Mouse (Mus musculus) stomach, postnatal 0 days (tissue): ENCODE results near the gene Crybg1. TPM values are rescaled to one million over a fixed set of nuclear protein-coding genes. Genes with fewer than 3 reads are reported as not detected.

ENCODE experiments used
- ATAC-seq: fragments of 200-750 bp; cut with Nextera tagmentation; 2 replicates; pipeline ENCODE4 v1.8.0; 2017; ENCODE audit not compliant: low FRiP score, low TSS enrichment
- DNase-seq: peaks from one replicate; pipeline ENCODE4 v3.0.0-alpha.2; 2016; ENCODE audit warnings: low spot score
- H3K27ac ChIP-seq: fragments of 300-500 bp; sonication (generic); replicated peaks from 2 replicates; pipeline ENCODE4 v1.5.1; 2014; ENCODE audit warnings: mild to moderate bottlenecking, control low read depth
- H3K27me3 ChIP-seq: fragments of 300-500 bp; sonication (generic); 2 replicates; pipeline ENCODE4 v1.6.1; 2014; ENCODE audit warnings: low read length; ENCODE audit not compliant: control insufficient read depth, insufficient read depth
- H3K36me3 ChIP-seq: fragments of 300-500 bp; sonication (generic); 2 replicates; pipeline ENCODE4 v1.6.1; 2014; ENCODE audit warnings: low read length, mixed read lengths; ENCODE audit not compliant: control insufficient read depth, insufficient read depth
- H3K4me1 ChIP-seq: fragments of 300-500 bp; sonication (generic); replicated peaks from 2 replicates; pipeline ENCODE4 v1.6.1; 2014; ENCODE audit warnings: antibody characterized with exemption; ENCODE audit not compliant: control insufficient read depth, insufficient read depth
- H3K4me2 ChIP-seq: fragments of 300-500 bp; sonication (generic); replicated peaks from 2 replicates; pipeline ENCODE4 v1.6.1; 2014; ENCODE audit warnings: low read depth, mild to moderate bottlenecking, control low read depth, moderate library complexity
- H3K4me3 ChIP-seq: fragments of 300-500 bp; sonication (generic); 2 replicates; pipeline ENCODE4 v1.5.1; 2014; ENCODE audit warnings: low read depth, low read length, control low read depth
- H3K9ac ChIP-seq: fragments of 300-500 bp; sonication (generic); 2 replicates; pipeline ENCODE4 v1.6.1; 2014; ENCODE audit warnings: mild to moderate bottlenecking, low read length, control low read depth, mixed read lengths
- H3K9me3 ChIP-seq: fragments of 300-500 bp; sonication (generic); 2 replicates; pipeline ENCODE4 v1.6.1; 2016; ENCODE audit warnings: low read length; ENCODE audit not compliant: control insufficient read depth
- CTCF ChIP-seq: IDR thresholded peaks from 2 replicates; pipeline ENCODE4 v1.5.1; 2016; ENCODE audit warnings: antibody characterized with exemption, low read depth, mild to moderate bottlenecking, moderate library complexity
- EP300 ChIP-seq: optimal IDR thresholded peaks from 2 replicates; pipeline ENCODE3; 2016; ENCODE audit warnings: antibody characterized with exemption
- WGBS: fragments of 180-500 bp; shearing (Covaris S2); extraction: QIAGEN DNeasy Blood & Tissue Kit; methylation state at CpG from one replicate; pipeline ENCODE4 v1.1.7; 2014; 5-methylcytosine and 5-hydroxymethylcytosine counted together
- polyA plus RNA-seq: library from polyadenylated mRNA; unstranded; fragments of >200 nt; fragmentation: Nextera tagmentation; extraction: Ambion mirVana; gene quantifications from 2 replicates; pipeline ENCODE4 v1.2.1, GENCODE M21; 2015

Crybg1 gene
- polyA plus RNA-seq, 1 experiment from 2014 or later: 9.0 TPM

- Histone ChIP-seq H3K27me3 (no peaks in the 10 kb centered on the region), H3K36me3 (no peaks in the 10 kb centered on the region), H3K9me3 (no peaks in the 10 kb centered on the region), H3K4me3 (no peak overlapping the region), H3K9ac (no peak overlapping the region), H3K27ac (no peak overlapping the region; the same call in 1 of the 2 replicates), H3K4me2 (no peak overlapping the region), H3K4me1 (no peaks in the 10 kb centered on the region)
- ATAC-seq (no peak), DNase-seq (no peak)
- WGBS: 47% methylated on average over 13 of the region's 13 CpGs
- TF ChIP-seq EP300: no peak
- TF ChIP-seq CTCF: no peak
These were observed 10.4 kb downstream of the Crybg1 start for GRCm38 (mm10) chr10:44138137-44138855.

- 83% methylated on average over 5 of the region's 5 CpGs for whole genome bisulfite sequencing
- TF ChIP-seq CTCF (no peak), EP300 (no peak)
These were observed 22.6 kb downstream of the Crybg1 start for GRCm38 (mm10) chr10:44126047-44126446.

GRCm38 (mm10) chr10:44124400-44124933, 24.2 kb downstream of the Crybg1 start:
- no peaks in the 10 kb centered on the region for H3K9me3 ChIP-seq
- H3K36me3 ChIP-seq: no peaks in the 10 kb centered on the region
- no peaks in the 10 kb centered on the region for H3K4me1 ChIP-seq
- H3K27ac ChIP-seq: no peak overlapping the region
- no peak overlapping the region for H3K9ac ChIP-seq
- no peak for DNase-seq
- ATAC-seq: no peak
- WGBS: 42% methylated on average over 6 of the region's 6 CpGs
- no peaks in the 10 kb centered on the region for H3K27me3 ChIP-seq
- H3K4me3 ChIP-seq: no peak overlapping the region
- TF ChIP-seq EP300 (no peak), CTCF (no peak)
- no peak overlapping the region for H3K4me2 ChIP-seq

More at GRCm38 (mm10) chr10:44126047-44126446, 22.6 kb downstream of the Crybg1 start:
- H3K27me3 ChIP-seq: no peaks in the 10 kb centered on the region
- ATAC-seq (no peak), DNase-seq (no peak)
- no peaks in the 10 kb centered on the region for H3K4me1 ChIP-seq
- no peak overlapping the region for H3K9ac ChIP-seq
- H3K4me3 ChIP-seq: no peak overlapping the region
- no peaks in the 10 kb centered on the region for H3K36me3 ChIP-seq
- no peaks in the 10 kb centered on the region for H3K9me3 ChIP-seq
- no peak overlapping the region for H3K27ac ChIP-seq
- H3K4me2 ChIP-seq: no peak overlapping the region

- Histone ChIP-seq H3K4me1 (no peaks in the 10 kb centered on the region), H3K4me3 (no peak overlapping the region), H3K4me2 (no peak overlapping the region), H3K27ac (no peak overlapping the region), H3K9me3 (no peaks in the 10 kb centered on the region), H3K27me3 (no peaks in the 10 kb centered on the region), H3K9ac (no peak overlapping the region), H3K36me3 (no peaks in the 10 kb centered on the region)
- 33% methylated on average over 4 of the region's 4 CpGs for WGBS
- no peak for DNase-seq
- no peak for ATAC-seq
- TF ChIP-seq EP300 (no peak), CTCF (no peak)
These were observed 30.0 kb downstream of the Crybg1 start for GRCm38 (mm10) chr10:44118616-44119015.

GRCm38 (mm10) chr10:44116796-44117195, 31.9 kb downstream of the Crybg1 start:
- TF ChIP-seq EP300: no peak
- no peak for ATAC-seq
- no peak for DNase-seq
- Histone ChIP-seq H3K4me3 (no peak overlapping the region), H3K4me2 (no peak overlapping the region), H3K27me3 (no peaks in the 10 kb centered on the region), H3K9me3 (no peaks in the 10 kb centered on the region), H3K36me3 (no peaks in the 10 kb centered on the region), H3K9ac (no peak overlapping the region), H3K27ac (no peak overlapping the region), H3K4me1 (no peaks in the 10 kb centered on the region)
- 84% methylated on average over 5 of the region's 5 CpGs for WGBS

- H3K9me3 ChIP-seq: no peaks in the 10 kb centered on the region
- no peak for TF ChIP-seq CTCF
- no peak for TF ChIP-seq EP300
- DNase-seq (no peak), ATAC-seq (no peak)
- H3K27me3 ChIP-seq: no peaks in the 10 kb centered on the region
- WGBS: 26% methylated on average over 4 of the region's 4 CpGs
- no peaks in the 10 kb centered on the region for H3K4me1 ChIP-seq
- no peak overlapping the region for H3K4me3 ChIP-seq
- H3K36me3 ChIP-seq: no peaks in the 10 kb centered on the region
- H3K9ac ChIP-seq: no peak overlapping the region
- no peak overlapping the region for H3K4me2 ChIP-seq
- H3K27ac ChIP-seq: no peak overlapping the region
These were observed 34.0 kb downstream of the Crybg1 start for GRCm38 (mm10) chr10:44114611-44115010.
